Mouse (Mus musculus): ENCODE data around the gene Gabbr1. TPM values are rescaled to one million over a fixed set of nuclear protein-coding genes. Genes with fewer than 3 reads are reported as not detected.

The Gabbr1 gene
- total RNA-seq, 2 experiments from 2014 or later = 682 to 738 TPM

- no peak for TF ChIP-seq CTCF (conservative IDR thresholded peaks at IDR 0.05)
- peak; percentile 23 to 35 for DNase-seq (ENCODE audit: low spot score in 2 of 2)
- Histone ChIP-seq H3K27ac (peak within 1 kb of the TSS; percentile 72), H3K4me3 (peak within 1 kb of the TSS; percentile 17; the same call in 1 of the 2 replicates)
Observed at GRCm38 (mm10) chr17:37022628-37023576, 22.9 kb upstream of the Gabbr1 start, which contains the start of gene Mog. Gene Mog, minus strand, starts transcription at chr17:37023398.

- Histone ChIP-seq H3K4me3 (no peak overlapping the region), H3K27ac (no peak overlapping the region)
- no peak for DNase-seq (ENCODE audit: low spot score in 2 of 2)
- TF ChIP-seq CTCF (conservative IDR thresholded peaks at IDR 0.05) = no peak
Observed at GRCm38 (mm10) chr17:37026425-37026824, 19.3 kb upstream of the Gabbr1 start.

DNA sequence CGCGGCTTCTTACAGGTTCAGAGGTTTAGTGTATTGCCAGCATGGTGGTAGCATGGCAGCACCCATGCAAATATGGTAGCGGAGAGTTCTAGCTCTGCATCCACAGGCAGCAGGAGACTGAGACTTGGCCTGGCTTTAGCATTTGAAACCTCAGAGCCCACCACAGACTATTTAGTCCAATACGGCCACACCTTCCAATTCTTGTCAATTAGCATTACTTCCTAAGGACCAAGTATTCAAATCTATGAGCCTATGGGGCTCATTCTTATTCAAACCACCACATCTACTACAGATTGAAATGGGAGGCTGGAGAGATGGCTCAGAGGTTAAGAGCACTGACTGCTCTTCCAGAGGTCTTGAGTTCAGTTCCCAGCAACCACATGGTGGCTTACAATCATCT is 18.3 kb upstream of the Gabbr1 start:
- peak overlapping the region; percentile 99; the same call in 1 of the 2 replicates for H3K27ac ChIP-seq
- no peak for DNase-seq (ENCODE audit: low spot score in 2 of 2)
- TF ChIP-seq CTCF (conservative IDR thresholded peaks at IDR 0.05) = no peak
- H3K4me3 ChIP-seq = no peak overlapping the region

DNA sequence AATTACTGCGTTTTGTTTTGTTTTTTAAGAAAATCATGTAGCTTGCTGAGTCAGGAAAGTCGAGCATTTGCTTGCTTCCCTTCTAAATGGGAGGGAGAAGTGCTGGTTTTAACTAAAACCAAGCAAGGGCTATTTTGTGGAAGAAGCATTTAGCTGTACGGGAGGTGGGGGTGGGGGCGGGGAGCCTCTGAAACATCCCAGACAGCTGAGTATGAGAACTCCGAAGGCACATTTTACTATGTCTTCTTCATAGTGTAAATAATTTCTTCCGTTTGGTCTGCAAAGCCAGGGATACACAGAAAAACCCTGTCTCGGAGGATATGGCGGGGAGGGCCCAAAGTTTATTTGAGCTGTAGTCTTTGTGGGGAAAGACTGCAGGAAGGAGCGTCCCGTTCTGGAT is 17.6 kb upstream of the Gabbr1 start:
- no peak for DNase-seq (ENCODE audit: low spot score in 2 of 2)

GRCm38 (mm10) chr17:37028683-37029120 is 17.1 kb upstream of the Gabbr1 start:
- Histone ChIP-seq H3K27ac (peak overlapping the region; percentile 99), H3K4me3 (peak overlapping the region; percentile 75)
- DNase-seq (ENCODE audit: low spot score in 2 of 2) = peak; percentile 94
- no peak for TF ChIP-seq CTCF (conservative IDR thresholded peaks at IDR 0.05)

More for the DNA sequence above, 17.6 kb upstream of the Gabbr1 start:
- H3K27ac ChIP-seq = peak overlapping the region; percentile 99
- peak overlapping the region; percentile 75 for H3K4me3 ChIP-seq
- TF ChIP-seq CTCF (conservative IDR thresholded peaks at IDR 0.05) = no peak

GRCm38 (mm10) chr17:37029162-37029561 is 16.6 kb upstream of the Gabbr1 start:
- Histone ChIP-seq H3K27ac (peak overlapping the region; percentile 99), H3K4me3 (peak overlapping the region; percentile 75)
- no peak for DNase-seq (ENCODE audit: low spot score in 2 of 2)

GRCm38 (mm10) chr17:37039127-37039894 is 6.5 kb upstream of the Gabbr1 start:
- no peak for DNase-seq (ENCODE audit: low spot score in 2 of 2)
- H3K4me3 ChIP-seq = no peak overlapping the region
- no peak overlapping the region for H3K27ac ChIP-seq
- TF ChIP-seq CTCF (conservative IDR thresholded peaks at IDR 0.05) = no peak

More at GRCm38 (mm10) chr17:37029162-37029561, 16.6 kb upstream of the Gabbr1 start:
- no peak for TF ChIP-seq CTCF (conservative IDR thresholded peaks at IDR 0.05)

DNA sequence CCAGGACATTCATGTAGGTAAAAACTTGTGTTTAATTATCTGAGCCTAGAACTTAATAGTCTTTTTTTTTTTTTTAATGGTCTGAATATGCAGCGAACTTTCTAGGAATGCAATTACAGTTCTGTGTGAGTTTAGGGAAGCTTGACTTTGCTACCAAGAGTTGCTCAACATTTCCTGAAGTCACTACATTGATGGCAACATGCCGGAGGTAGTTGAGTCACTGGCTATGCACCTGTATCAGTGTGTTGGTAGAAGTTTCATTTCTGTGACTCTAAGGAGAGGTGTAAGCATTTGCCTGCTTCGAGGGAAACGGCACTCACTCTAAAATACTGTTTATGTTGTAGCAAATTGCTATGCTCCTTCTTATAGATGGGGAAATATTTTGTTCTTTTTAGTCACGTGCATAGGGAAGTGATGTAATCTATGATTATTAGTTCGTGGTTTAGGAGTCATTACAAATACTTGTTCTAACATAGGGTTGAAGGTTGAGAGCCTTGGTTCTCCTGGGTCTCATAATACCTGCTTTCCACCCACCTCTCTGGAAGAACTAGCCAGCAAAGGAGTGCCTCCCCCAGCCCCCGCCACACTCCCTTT is 1.0 kb upstream of the Gabbr1 start:
- no peak for DNase-seq (ENCODE audit: low spot score in 2 of 2)
- no peak for TF ChIP-seq CTCF (conservative IDR thresholded peaks at IDR 0.05)
- peak overlapping the region; percentile 83 for H3K4me3 ChIP-seq

GRCm38 (mm10) chr17:37046312-37047112 is 746 bp downstream of the Gabbr1 start:
- TF ChIP-seq CTCF (conservative IDR thresholded peaks at IDR 0.05) = peak; percentile 61
- DNase-seq (ENCODE audit: low spot score in 2 of 2) = peak; percentile 63 to 69
- Histone ChIP-seq H3K4me3 (peak overlapping the region; percentile 83), H3K27ac (peak overlapping the region; percentile 97)

More for the DNA sequence above, 1.0 kb upstream of the Gabbr1 start:
- H3K27ac ChIP-seq = peak overlapping the region; percentile 97

GRCm38 (mm10) chr17:37047332-37047976 is 1.7 kb downstream of the Gabbr1 start:
- H3K4me3 ChIP-seq = peak overlapping the region; percentile 83
- H3K27ac ChIP-seq = peak overlapping the region; percentile 97
- no peak for DNase-seq (ENCODE audit: low spot score in 2 of 2)
- TF ChIP-seq CTCF (conservative IDR thresholded peaks at IDR 0.05) = no peak

GRCm38 (mm10) chr17:37047981-37048380 is 2.2 kb downstream of the Gabbr1 start:
- H3K4me3 ChIP-seq = peak overlapping the region; percentile 83
- H3K27ac ChIP-seq = peak overlapping the region; percentile 97; the same call in 1 of the 2 replicates
- no peak for DNase-seq (ENCODE audit: low spot score in 2 of 2)
- TF ChIP-seq CTCF (conservative IDR thresholded peaks at IDR 0.05) = peak; percentile 67
